Mouse (Mus musculus): ENCODE measurements at regions not wholly inside any gene's neighbourhood (a gene's known extent, or its start where the extent isn't known, plus 50 kb on each side); places are given as distances from the start of the nearest gene placed in this dataset.

GRCm38 (mm10) chr16:29830101-29830500, 234.1 kb upstream of the Hes1 start:
- TF ChIP-seq POLR2A (IDR thresholded peaks at IDR 0.05; ENCODE audit: insufficient read depth, low read depth, low read length): no peak
- no peak for TF ChIP-seq CTCF (IDR thresholded peaks at IDR 0.05; ENCODE audit: insufficient read depth, low read depth, low read length)
